Mouse (Mus musculus) ES-Bruce4 (cell line): ENCODE data around the gene Adgrl2.

Experiments used
- CTCF ChIP-seq: IDR thresholded peaks from one replicate; pipeline ENCODE4 v1.8.1; 2011; ENCODE audit warnings: low read depth, low read length
- POLR2A ChIP-seq: IDR thresholded peaks from one replicate; pipeline ENCODE4 v1.8.1; 2011; ENCODE audit warnings: low read length; ENCODE audit not compliant: insufficient read depth

- TF ChIP-seq CTCF, result no peak
- no peak for TF ChIP-seq POLR2A
Observed at GRCm38 (mm10) chr3:148817491-148817890, 172.9 kb downstream of the Adgrl2 start.
